Mouse (Mus musculus) neutrophil, adult 5-6 weeks (primary cell): Measurements from ENCODE around the gene Cct5. TPM values are rescaled to one million over a fixed set of nuclear protein-coding genes. Genes with fewer than 3 reads are reported as not detected.
A peak's percentile ranks its signal among the peaks of the same experiment; 100 is the strongest.

Experiments used
- ATAC-seq: fragments of 151-379, 151-347 bp; 2 replicates; pipeline ENCODE4 v1.8.0; 2017; ENCODE audit warnings: mild to moderate bottlenecking, moderate TSS enrichment; ENCODE audit not compliant: insufficient number of reproducible peaks, poor library complexity, low FRiP score, severe bottlenecking; ENCODE audit errors: extremely low read depth
- total RNA-seq: library from RNA; stranded (forward); fragments of 200-1000 nt; gene quantifications from 2 replicates; pipeline ENCODE4 v1.2.3, GENCODE M21; 2017

Gene Cct5
- 164 and 183 TPM in 2 replicates for total RNA-seq

GRCm38 (mm10) chr15:31601646-31602374 lies at the start of gene Cct5, which contains the start of gene Fam173b:
Gene Cct5 (minus strand): TSS chr15:31601804.
Gene Fam173b (plus strand): TSS chr15:31601852.
- peak; percentile 86 for ATAC-seq

GRCm38 (mm10) chr15:31650821-31651220 lies 49.2 kb upstream of the Cct5 start:
- ATAC-seq: no peak

- 0 out of 2 replicates have a peak, but pooled peaks have one; percentile 16 for ATAC-seq
Measured at GRCm38 (mm10) chr15:31649691-31650090, 48.1 kb upstream of the Cct5 start.

GRCm38 (mm10) chr15:31647851-31648569 lies 46.4 kb upstream of the Cct5 start:
- no peak for ATAC-seq

GRCm38 (mm10) chr15:31647225-31647624 lies 45.6 kb upstream of the Cct5 start:
- ATAC-seq: no peak

GRCm38 (mm10) chr15:31636091-31636595 lies 34.5 kb upstream of the Cct5 start:
- ATAC-seq: no peak

GRCm38 (mm10) chr15:31634582-31634981 lies 33.0 kb upstream of the Cct5 start:
- ATAC-seq: no peak

GRCm38 (mm10) chr15:31632478-31632877 lies 30.9 kb upstream of the Cct5 start:
- no peak for ATAC-seq

- ATAC-seq: no peak
Measured at GRCm38 (mm10) chr15:31631396-31631858, 29.8 kb upstream of the Cct5 start.

- no peak for ATAC-seq
Measured at GRCm38 (mm10) chr15:31629556-31629955, 28.0 kb upstream of the Cct5 start.

- no peak for ATAC-seq
Measured at GRCm38 (mm10) chr15:31628180-31628579, 26.6 kb upstream of the Cct5 start.

- ATAC-seq: no peak
Measured at GRCm38 (mm10) chr15:31627277-31628154, 25.9 kb upstream of the Cct5 start.

- ATAC-seq: no peak
Measured at GRCm38 (mm10) chr15:31619521-31619920, 17.9 kb upstream of the Cct5 start.

GRCm38 (mm10) chr15:31617261-31617660 lies 15.7 kb upstream of the Cct5 start:
- ATAC-seq: peak; percentile 57

GRCm38 (mm10) chr15:31614666-31615065 lies 13.1 kb upstream of the Cct5 start:
- no peak for ATAC-seq

- no peak for ATAC-seq
Measured at GRCm38 (mm10) chr15:31613826-31614453, 12.3 kb upstream of the Cct5 start.

- no peak for ATAC-seq
Measured at GRCm38 (mm10) chr15:31611976-31612375, 10.4 kb upstream of the Cct5 start.

GRCm38 (mm10) chr15:31611027-31611426 lies 9.4 kb upstream of the Cct5 start:
- peak; percentile 40; the same call in 1 of the 2 replicates for ATAC-seq

GRCm38 (mm10) chr15:31606821-31607220 lies 5.2 kb upstream of the Cct5 start:
- no peak for ATAC-seq
